Mouse (Mus musculus): ENCODE measurements around the gene Krt87.
A peak's percentile ranks its signal among the peaks of the same experiment; 100 is the strongest.

The Krt87 gene

DNA sequence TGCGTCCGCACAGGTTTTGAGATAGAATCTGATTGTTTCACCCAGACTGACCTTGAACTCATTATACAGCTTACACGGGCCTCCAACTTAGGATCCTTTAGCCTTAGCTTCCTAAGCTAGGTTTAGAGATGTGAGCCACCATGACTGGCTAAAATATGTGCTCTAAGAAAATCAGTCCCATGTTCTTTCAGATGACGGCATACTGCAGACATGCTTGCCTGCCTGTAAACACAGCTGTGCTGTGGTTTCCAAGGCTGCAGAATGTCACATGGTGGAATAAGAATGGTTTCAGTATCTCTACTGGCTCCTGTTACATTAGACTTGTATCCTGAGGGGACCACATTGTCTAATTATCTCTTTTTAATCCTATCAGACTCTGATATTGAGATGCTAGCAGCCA is 19.7 kb downstream of the Krt87 start:
- DNase-seq (ENCODE audit: low read depth, low spot score), result peak; percentile 12

- no peak for DNase-seq (ENCODE audit: low read depth, low spot score)
These were observed 23.6 kb downstream of the Krt87 start for GRCm38 (mm10) chr15:101414807-101415565.

GRCm38 (mm10) chr15:101413916-101414635 is 24.5 kb downstream of the Krt87 start:
- DNase-seq (ENCODE audit: low read depth, low spot score), result peak; percentile 20

- DNase-seq (ENCODE audit: low read depth, low spot score), result no peak
These were observed 26.4 kb downstream of the Krt87 start for GRCm38 (mm10) chr15:101412188-101412587.

DNA sequence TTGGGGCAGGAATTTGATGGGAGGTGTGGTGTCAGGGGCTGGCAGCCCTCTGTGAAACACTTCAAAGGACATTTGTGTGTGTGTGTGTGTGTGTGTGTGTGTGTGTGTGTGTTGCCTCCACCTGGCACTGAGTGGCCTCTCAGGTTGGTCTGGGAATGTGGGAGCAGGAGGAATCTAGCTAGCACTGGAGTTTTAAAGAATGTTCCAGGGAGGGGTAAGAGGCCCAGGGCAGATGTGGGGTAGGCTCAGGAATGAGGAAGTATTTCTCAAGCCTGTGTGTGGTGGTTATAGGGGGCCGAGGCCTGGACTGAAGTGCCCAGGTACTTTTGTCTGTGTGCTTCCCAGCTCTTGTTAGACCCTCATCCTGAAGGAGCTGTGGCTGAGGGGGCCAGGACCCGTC is 27.8 kb downstream of the Krt87 start, which contains the start of gene Krt7:
Gene Krt7 (plus strand): TSS at position 269 of the 400 bp plus-strand sequence.
- DNase-seq (ENCODE audit: low read depth, low spot score), result no peak

GRCm38 (mm10) chr15:101398269-101398668 is 40.3 kb downstream of the Krt87 start:
- DNase-seq (ENCODE audit: low read depth, low spot score), result no peak

DNA sequence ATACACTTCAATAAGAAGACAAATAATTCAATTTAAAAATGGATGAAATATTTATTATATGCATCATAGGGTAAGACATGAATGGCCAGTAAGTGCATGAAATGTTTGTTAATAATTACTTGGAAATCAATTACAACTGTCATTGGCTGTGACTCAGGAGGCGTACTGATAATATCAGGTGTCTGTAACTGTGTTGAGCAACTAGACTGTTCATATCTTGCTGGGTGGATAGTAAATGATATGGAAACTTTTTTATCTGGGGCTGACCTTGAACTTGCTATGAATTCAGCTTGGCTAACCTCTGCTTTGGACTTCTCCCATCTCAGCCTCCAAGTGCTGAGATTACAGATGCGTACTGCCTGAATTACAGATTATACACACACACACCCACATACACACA is 40.9 kb downstream of the Krt87 start:
- no peak for DNase-seq (ENCODE audit: low read depth, low spot score)

- no peak for DNase-seq (ENCODE audit: low read depth, low spot score)
These were observed 41.7 kb downstream of the Krt87 start for GRCm38 (mm10) chr15:101396921-101397320.

DNA sequence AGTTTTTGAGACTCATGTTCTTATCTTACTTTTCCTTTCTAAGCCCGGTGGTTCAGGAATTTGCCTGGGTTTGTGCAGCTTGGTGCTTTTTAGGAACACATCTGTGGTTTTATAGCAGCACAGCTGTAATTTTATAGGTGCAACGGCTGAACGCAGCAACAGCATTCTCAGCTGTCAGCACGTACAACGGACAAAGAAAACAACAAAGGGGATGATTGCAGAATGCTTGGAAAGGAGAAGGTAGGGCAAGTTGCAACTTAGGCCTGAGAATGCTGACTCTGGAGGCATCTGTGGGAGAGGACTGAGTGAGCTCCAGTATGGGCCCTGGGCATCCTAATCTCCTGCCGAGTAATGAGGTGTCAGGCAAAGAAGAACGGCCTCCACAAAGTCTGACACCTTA is 42.1 kb downstream of the Krt87 start:
- DNase-seq (ENCODE audit: low read depth, low spot score), result no peak

DNA sequence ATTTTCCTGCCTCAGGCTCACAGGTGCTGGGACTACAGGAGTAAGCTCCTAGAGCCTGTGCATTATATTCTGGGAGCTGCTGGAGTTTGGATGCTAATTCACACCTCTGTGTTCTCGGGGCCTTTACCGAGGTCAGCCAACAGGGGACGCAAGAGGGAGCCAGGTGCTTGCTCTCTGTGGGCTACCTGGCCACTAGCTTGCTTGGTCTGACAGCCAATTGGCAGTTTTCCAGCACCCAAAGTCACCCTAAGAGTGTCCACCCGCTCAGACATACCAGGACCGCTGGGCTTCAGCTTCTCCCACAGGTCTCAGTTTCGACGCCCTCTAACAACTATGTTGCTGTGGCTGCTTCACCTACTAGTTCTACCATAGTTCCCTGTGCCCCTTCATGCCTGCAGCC is 43.7 kb downstream of the Krt87 start:
- no peak for DNase-seq (ENCODE audit: low read depth, low spot score)

- no peak for DNase-seq (ENCODE audit: low read depth, low spot score)
These were observed 46.4 kb downstream of the Krt87 start for GRCm38 (mm10) chr15:101392251-101392650.

GRCm38 (mm10) chr15:101390203-101390602 is 48.4 kb downstream of the Krt87 start:
- DNase-seq (ENCODE audit: low read depth, low spot score), result no peak

DNA sequence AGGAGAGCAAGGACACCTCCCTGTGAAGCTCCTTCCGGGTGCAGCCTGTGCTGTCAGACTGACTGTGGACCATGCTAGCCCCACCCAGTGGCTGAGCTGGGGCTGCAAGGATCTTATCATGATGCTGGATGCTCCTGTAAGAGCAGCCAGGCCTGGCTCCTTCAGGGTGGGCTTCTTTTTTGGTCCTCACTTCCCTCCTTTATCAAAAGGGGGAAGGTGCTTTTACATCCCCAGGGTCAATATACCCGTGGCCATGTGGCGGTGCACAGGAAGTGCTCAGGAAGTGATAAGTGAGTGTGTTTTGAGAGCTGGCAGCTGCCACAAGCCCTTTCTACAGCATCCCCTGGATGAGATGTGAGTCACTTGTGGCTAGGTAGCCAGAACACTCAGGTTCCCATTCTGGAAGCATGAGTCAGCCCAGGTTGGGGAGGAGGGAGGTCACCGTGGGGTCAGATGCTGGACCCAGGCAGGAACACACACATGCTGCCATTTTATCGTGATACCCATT is 50.5 kb downstream of the Krt87 start:
- no peak for DNase-seq (ENCODE audit: low read depth, low spot score)

- no peak for DNase-seq (ENCODE audit: low read depth, low spot score)
These were observed 51.4 kb downstream of the Krt87 start for GRCm38 (mm10) chr15:101387176-101387575.

GRCm38 (mm10) chr15:101385064-101385463 is 53.5 kb downstream of the Krt87 start:
- DNase-seq (ENCODE audit: low read depth, low spot score), result peak; percentile 84

DNA sequence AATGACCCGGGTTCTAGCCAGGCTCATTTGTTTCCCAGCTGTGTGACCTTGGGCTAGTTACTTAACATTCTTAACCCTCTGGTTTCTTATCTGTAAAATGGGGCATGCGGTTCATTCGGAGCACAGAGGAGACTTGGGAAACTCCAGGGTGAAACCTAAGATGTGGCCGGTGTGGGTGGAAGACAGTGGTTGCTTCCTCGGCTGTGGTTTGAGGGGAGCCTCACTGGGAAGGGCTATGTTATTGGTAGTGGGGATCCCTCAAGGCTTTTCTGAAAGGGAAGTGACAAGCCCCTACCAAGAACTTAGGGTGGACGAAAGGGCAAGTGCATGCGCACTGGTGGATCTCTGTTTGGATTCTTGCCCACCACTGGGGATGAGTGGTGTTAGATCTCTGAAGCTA is 54.0 kb downstream of the Krt87 start:
- DNase-seq (ENCODE audit: low read depth, low spot score), result no peak

DNA sequence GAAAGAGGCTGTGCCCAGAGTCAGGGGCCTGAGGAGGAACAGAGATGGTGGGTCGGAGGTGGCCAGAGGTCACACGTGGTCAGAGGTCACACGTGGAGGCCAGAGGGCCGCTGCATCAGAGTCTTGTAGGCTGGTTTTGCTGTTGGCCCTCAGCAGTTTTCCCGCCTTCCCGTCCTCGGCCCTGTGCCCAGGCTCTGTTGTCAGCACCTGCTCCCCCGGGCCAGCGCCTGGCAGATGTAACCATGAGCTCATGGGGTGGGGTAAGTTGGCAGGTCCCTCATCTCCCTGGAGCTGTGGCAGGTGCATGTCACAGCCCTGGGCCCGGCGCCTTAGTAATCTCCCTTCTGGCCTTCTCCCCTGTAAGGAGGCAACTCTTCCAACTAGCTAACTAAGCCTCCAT is 55.8 kb downstream of the Krt87 start:
- peak; percentile 76 for DNase-seq (ENCODE audit: low read depth, low spot score)

DNA sequence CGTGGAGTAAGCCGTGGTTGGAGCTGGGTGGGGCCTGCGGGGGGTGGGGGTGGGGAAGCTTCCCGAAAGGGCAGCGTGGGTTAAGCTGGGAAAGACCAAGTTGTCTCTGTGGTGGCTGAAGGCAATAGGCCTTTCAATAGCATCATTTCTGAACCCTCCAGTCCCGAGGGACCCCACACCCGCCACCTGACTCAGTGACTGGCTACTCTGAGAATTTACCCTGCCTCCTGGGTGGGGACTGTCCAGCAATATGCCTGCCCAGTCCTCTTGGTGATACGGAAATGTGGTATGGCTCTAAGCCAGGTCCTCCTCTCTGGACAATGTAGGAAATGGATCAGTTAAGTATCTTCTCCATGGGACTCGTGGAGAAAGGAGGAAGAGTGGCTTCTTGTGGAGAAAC is 56.8 kb downstream of the Krt87 start:
- peak; percentile 80 for DNase-seq (ENCODE audit: low read depth, low spot score)

Data from skeletal muscle tissue, adult 2 months (tissue).